In the genomic region with DNA sequence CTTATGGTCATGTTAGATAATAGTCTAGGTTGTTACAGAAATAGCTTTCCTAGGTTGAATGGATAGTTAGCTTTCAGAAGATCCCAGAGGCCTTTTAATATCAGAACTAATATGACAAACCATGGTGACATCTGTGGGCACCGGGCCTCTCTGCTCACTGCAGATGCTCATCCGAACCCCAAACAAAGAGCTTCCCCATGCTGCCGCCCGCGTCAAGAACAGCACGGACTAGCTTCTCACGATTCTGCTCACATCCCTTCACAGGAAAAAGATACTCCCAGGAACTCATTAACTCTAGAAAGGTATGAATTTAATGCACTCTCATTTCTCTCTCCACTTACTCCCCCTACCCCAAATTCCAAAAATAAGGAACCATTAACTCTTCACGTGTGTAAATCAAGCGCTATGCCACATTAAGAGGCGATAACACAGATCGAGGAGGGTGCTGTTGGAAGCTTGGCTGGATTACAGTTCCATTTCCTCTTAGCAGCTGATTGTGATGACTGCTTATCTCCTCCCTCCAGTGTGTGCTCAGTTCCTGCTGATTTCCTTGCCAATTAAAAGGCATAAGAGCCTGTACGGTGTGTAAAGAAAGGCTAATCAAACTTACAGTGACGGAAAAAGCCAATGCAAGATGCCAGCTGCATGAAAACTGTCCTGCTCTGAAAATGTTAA, we compare ENCODE assay signal across 9 mouse cellular contexts.
DNase-seq lines count a peak whose midpoint lies in the region; ATAC-seq lines count a peak whose summit lies in the region.
"Had no signal": no experiment of that assay in that cellular context is flagged by ENCODE, and none has a peak within 500 bp of the region (broad histone marks: within the 10 kb centered on the region; RNA-seq: fewer than 3 reads in every experiment).

No protein-coding gene starts in this region.

- peak; percentile 89 for ATAC-seq in neural tube, embryonic 13.5 days (ENCODE audit: low read depth)
- peak; percentile 47 for ATAC-seq in liver, embryonic 16.5 days (ENCODE audit: low read depth)
- peak; percentile 81; the same call in 1 of the 2 replicates for ATAC-seq in stomach, embryonic 16.5 days (ENCODE audit: insufficient read depth, low FRiP score)

- no peak overlapping the region for H3K9ac ChIP-seq in neural tube, embryonic 13.5 days
- H3K9ac ChIP-seq in liver, embryonic 16.5 days (ENCODE audit: low read depth, low read length): no peak overlapping the region
- H3K9ac ChIP-seq in stomach, embryonic 16.5 days (ENCODE audit: low read length): no peak overlapping the region

- 46% methylated on average over 13 of the region's 13 CpGs for WGBS in neural tube, embryonic 13.5 days
- 13% methylated on average over 13 of the region's 13 CpGs for WGBS in liver, embryonic 16.5 days (ENCODE audit: insufficient replicate concordance)
- 59% methylated on average over 13 of the region's 13 CpGs for whole genome bisulfite sequencing in stomach, embryonic 16.5 days

- peak overlapping the region; percentile 73 for H3K27ac ChIP-seq in neural tube, embryonic 13.5 days (replicated peaks)
- no peak overlapping the region for H3K27ac ChIP-seq in liver, embryonic 16.5 days (ENCODE audit: low read length)
- no peak overlapping the region for H3K27ac ChIP-seq in stomach, embryonic 16.5 days (ENCODE audit: low read length)

- no peaks in the 10 kb centered on the region for H3K27me3 ChIP-seq in neural tube, embryonic 13.5 days
- H3K27me3 ChIP-seq in liver, embryonic 16.5 days (ENCODE audit: control insufficient read depth, insufficient read depth, low read depth, low read length): no peaks in the 10 kb centered on the region
- no peaks in the 10 kb centered on the region for H3K27me3 ChIP-seq in stomach, embryonic 16.5 days (ENCODE audit: control insufficient read depth, insufficient read depth, low read length)

- H3K4me1 ChIP-seq in neural tube, embryonic 13.5 days (replicated peaks): peaks cover 6% of the 10 kb centered on the region; the same call in 1 of the 2 replicates
- no peaks in the 10 kb centered on the region for H3K4me1 ChIP-seq in liver, embryonic 16.5 days (ENCODE audit: control insufficient read depth, low read depth, low read length)
- no peaks in the 10 kb centered on the region for H3K4me1 ChIP-seq in stomach, embryonic 16.5 days (ENCODE audit: control insufficient read depth, insufficient read depth, low read length)

- H3K4me3 ChIP-seq in neural tube, embryonic 13.5 days: no peak overlapping the region
- H3K4me3 ChIP-seq in liver, embryonic 16.5 days (ENCODE audit: low read depth, low read length): no peak overlapping the region
- H3K4me3 ChIP-seq in stomach, embryonic 16.5 days (replicated peaks; ENCODE audit: low read length): no peak overlapping the region
- H3K4me3 ChIP-seq: erythroblast, embryonic 14.5 days had no signal

- peaks cover 3% of the 10 kb centered on the region; the same call in 1 of the 2 replicates for H3K9me3 ChIP-seq in neural tube, embryonic 13.5 days
- H3K9me3 ChIP-seq in liver, embryonic 16.5 days (replicated peaks; ENCODE audit: control insufficient read depth, low read length): no peaks in the 10 kb centered on the region
- no peaks in the 10 kb centered on the region for H3K9me3 ChIP-seq in stomach, embryonic 16.5 days (replicated peaks; ENCODE audit: control insufficient read depth, low read length)

- peak overlapping the region; percentile 9; the same call in 1 of the 2 replicates for H3K4me2 ChIP-seq in neural tube, embryonic 13.5 days
- H3K4me2 ChIP-seq in liver, embryonic 16.5 days (ENCODE audit: low read depth, low read length): no peak overlapping the region
- H3K4me2 ChIP-seq in stomach, embryonic 16.5 days (ENCODE audit: low read depth, low read length): no peak overlapping the region

- peak; percentile 49 to 51 for DNase-seq in cerebellum, postnatal 14 days
- no peak for DNase-seq in cerebellum, adult 11-12 months
- no peak for DNase-seq in neural tube, embryonic 10.5 days (ENCODE audit: extremely low spot score, low spot score)
- no peak for DNase-seq in right cerebral cortex, adult 18-20 months
- DNase-seq in ovary, postnatal 36 days (ENCODE audit: low spot score): no peak

- no peaks in the 10 kb centered on the region for H3K36me3 ChIP-seq in neural tube, embryonic 13.5 days
- H3K36me3 ChIP-seq in liver, embryonic 16.5 days (ENCODE audit: control insufficient read depth, insufficient read depth): no peaks in the 10 kb centered on the region
- no peaks in the 10 kb centered on the region for H3K36me3 ChIP-seq in stomach, embryonic 16.5 days (ENCODE audit: control insufficient read depth, insufficient read depth, low read length)

Comparison
In these comparisons a context has a peak if more than half of its experiments do, and no peak if none do; other contexts are left out.
1. DNase-seq: peak in cerebellum, postnatal 14 days (2 of 2); none in cerebellum, adult 11-12 months (single experiment), neural tube, embryonic 10.5 days (single experiment), right cerebral cortex, adult 18-20 months (single experiment) and ovary, postnatal 36 days (single experiment).
2. Peak in every context shown above with its lines, with median percentiles within 50 percentile points of each other: ATAC-seq.